Mouse (Mus musculus) embryonic facial prominence, embryonic 10.5 days (tissue): Measurements from ENCODE around the gene Mcf2l. TPM values are rescaled to one million over a fixed set of nuclear protein-coding genes. Genes with fewer than 3 reads are reported as not detected.

Experiments used
- DNase-seq: peaks from one replicate; pipeline ENCODE4 v3.0.0-alpha.2; 2017; ENCODE audit warnings: low spot score
- H3K27ac ChIP-seq: fragments of 300-500 bp; sonication (generic); replicated peaks from 2 replicates; pipeline ENCODE4 v1.5.1; 2016; ENCODE audit warnings: mild to moderate bottlenecking
- H3K27me3 ChIP-seq: fragments of 300-500 bp; sonication (generic); replicated peaks from 2 replicates; pipeline ENCODE4 v1.6.1; 2016; ENCODE audit warnings: low read depth, mild to moderate bottlenecking; ENCODE audit not compliant: poor library complexity, severe bottlenecking
- H3K36me3 ChIP-seq: fragments of 300-500 bp; sonication (generic); replicated peaks from 2 replicates; pipeline ENCODE4 v1.6.1; 2016; ENCODE audit warnings: mild to moderate bottlenecking, moderate library complexity
- H3K4me1 ChIP-seq: fragments of 300-500 bp; sonication (generic); 2 replicates; pipeline ENCODE4 v1.6.1; 2016
- H3K4me3 ChIP-seq: fragments of 300-500 bp; sonication (generic); 2 replicates; pipeline ENCODE4 v1.5.1; 2016; ENCODE audit warnings: mild to moderate bottlenecking, moderate library complexity
- H3K9me3 ChIP-seq: fragments of 300-500 bp; sonication (generic); 2 replicates; pipeline ENCODE4 v1.6.1; 2016; ENCODE audit warnings: mild to moderate bottlenecking
- WGBS: fragments of 180-500 bp; shearing (Covaris S2); methylation state at CpG from one replicate; pipeline ENCODE4 v1.1.7; 2016; 5-methylcytosine and 5-hydroxymethylcytosine counted together
- polyA plus RNA-seq: library from polyadenylated mRNA; unstranded; fragments of >200 nt; fragmentation: Nextera tagmentation; extraction: Ambion mirVana; gene quantifications from 2 replicates; pipeline ENCODE4 v1.2.1, GENCODE M21; 2016

Mcf2l gene
- polyA plus RNA-seq, 1 experiment from 2014 or later: 17.4 TPM

- 88% methylated on average over 10 of the region's 10 CpGs for WGBS
- no peaks in the 10 kb centered on the region for H3K27me3 ChIP-seq
- no peak for DNase-seq
- H3K4me3 ChIP-seq: no peak overlapping the region
- H3K4me1 ChIP-seq: peaks cover 28% of the 10 kb centered on the region
- no peak overlapping the region for H3K27ac ChIP-seq
- 0 out of 2 replicates have a peak, but pooled peaks cover 3% of the 10 kb centered on the region for H3K36me3 ChIP-seq
- H3K9me3 ChIP-seq: no peaks in the 10 kb centered on the region
Measured at GRCm38 (mm10) chr8:12991411-12991810, 117.8 kb downstream of the Mcf2l start.

- Histone ChIP-seq H3K9me3 (no peaks in the 10 kb centered on the region), H3K27ac (no peak overlapping the region), H3K4me3 (no peak overlapping the region), H3K36me3 (peaks cover 16% of the 10 kb centered on the region), H3K4me1 (peaks cover 47% of the 10 kb centered on the region), H3K27me3 (no peaks in the 10 kb centered on the region)
- no peak for DNase-seq
- WGBS: 74% methylated on average over 5 of the region's 5 CpGs
Measured at GRCm38 (mm10) chr8:12994468-12994867, 120.9 kb downstream of the Mcf2l start.

- peaks cover 25% of the 10 kb centered on the region for H3K36me3 ChIP-seq
- DNase-seq: no peak
- peaks cover 47% of the 10 kb centered on the region for H3K4me1 ChIP-seq
- H3K27ac ChIP-seq: no peak overlapping the region; the same call in 1 of the 2 replicates
- H3K4me3 ChIP-seq: no peak overlapping the region
- WGBS: 83% methylated on average over 5 of the region's 5 CpGs
- H3K27me3 ChIP-seq: no peaks in the 10 kb centered on the region
- H3K9me3 ChIP-seq: no peaks in the 10 kb centered on the region
Measured at GRCm38 (mm10) chr8:12995481-12995880, 121.9 kb downstream of the Mcf2l start.

- peak; percentile 46 for DNase-seq
- Histone ChIP-seq H3K4me1 (peaks cover 44% of the 10 kb centered on the region), H3K36me3 (peaks cover 38% of the 10 kb centered on the region), H3K9me3 (no peaks in the 10 kb centered on the region), H3K4me3 (no peak overlapping the region), H3K27me3 (no peaks in the 10 kb centered on the region), H3K27ac (peak overlapping the region; percentile 68)
- WGBS: 51% methylated on average over 8 of the region's 8 CpGs
Measured at GRCm38 (mm10) chr8:12996831-12997275, 123.2 kb downstream of the Mcf2l start.

GRCm38 (mm10) chr8:12998331-12998730 is 124.7 kb downstream of the Mcf2l start:
- DNase-seq: no peak
- 83% methylated on average over 8 of the region's 8 CpGs for WGBS
- H3K36me3 ChIP-seq: peaks cover 53% of the 10 kb centered on the region
- H3K27me3 ChIP-seq: no peaks in the 10 kb centered on the region
- no peaks in the 10 kb centered on the region for H3K9me3 ChIP-seq
- no peak overlapping the region for H3K4me3 ChIP-seq
- peaks cover 38% of the 10 kb centered on the region for H3K4me1 ChIP-seq
- H3K27ac ChIP-seq: no peak overlapping the region

GRCm38 (mm10) chr8:12999793-13000192 is 126.2 kb downstream of the Mcf2l start:
- peaks cover 64% of the 10 kb centered on the region for H3K36me3 ChIP-seq
- 87% methylated on average over 9 of the region's 9 CpGs for WGBS
- DNase-seq: no peak
- no peaks in the 10 kb centered on the region for H3K27me3 ChIP-seq
- no peak overlapping the region for H3K27ac ChIP-seq
- H3K9me3 ChIP-seq: no peaks in the 10 kb centered on the region
- peaks cover 32% of the 10 kb centered on the region for H3K4me1 ChIP-seq
- H3K4me3 ChIP-seq: no peak overlapping the region

GRCm38 (mm10) chr8:13007458-13007857 is 133.9 kb downstream of the Mcf2l start:
- Histone ChIP-seq H3K36me3 (peaks cover 90% of the 10 kb centered on the region), H3K4me1 (no peaks in the 10 kb centered on the region; the same call in 1 of the 2 replicates), H3K27ac (no peak overlapping the region), H3K27me3 (no peaks in the 10 kb centered on the region), H3K9me3 (peaks cover 8% of the 10 kb centered on the region; the same call in 1 of the 2 replicates), H3K4me3 (no peak overlapping the region)
- DNase-seq: no peak
- WGBS: 71% methylated on average over 4 of the region's 4 CpGs

GRCm38 (mm10) chr8:13010313-13010712 is 136.7 kb downstream of the Mcf2l start:
- H3K4me3 ChIP-seq: no peak overlapping the region
- no peaks in the 10 kb centered on the region for H3K27me3 ChIP-seq
- H3K9me3 ChIP-seq: peaks cover 8% of the 10 kb centered on the region; the same call in 1 of the 2 replicates
- DNase-seq: no peak
- no peak overlapping the region for H3K27ac ChIP-seq
- H3K36me3 ChIP-seq: peaks cover 90% of the 10 kb centered on the region
- 68% methylated on average over 4 of the region's 4 CpGs for WGBS
- no peaks in the 10 kb centered on the region; the same call in 1 of the 2 replicates for H3K4me1 ChIP-seq

GRCm38 (mm10) chr8:13019560-13019959 is 146.0 kb downstream of the Mcf2l start:
- H3K27ac ChIP-seq: no peak overlapping the region
- no peak overlapping the region for H3K4me3 ChIP-seq
- H3K36me3 ChIP-seq: peaks cover 24% of the 10 kb centered on the region
- no peaks in the 10 kb centered on the region for H3K9me3 ChIP-seq
- DNase-seq: no peak
- no peaks in the 10 kb centered on the region for H3K27me3 ChIP-seq
- 60% methylated on average over 4 of the region's 4 CpGs for WGBS
- H3K4me1 ChIP-seq: no peaks in the 10 kb centered on the region

GRCm38 (mm10) chr8:13021830-13022229 is 148.2 kb downstream of the Mcf2l start:
- Histone ChIP-seq H3K36me3 (peaks cover 13% of the 10 kb centered on the region), H3K4me3 (no peak overlapping the region), H3K4me1 (peaks cover 14% of the 10 kb centered on the region), H3K9me3 (no peaks in the 10 kb centered on the region), H3K27ac (no peak overlapping the region), H3K27me3 (no peaks in the 10 kb centered on the region)
- 94% methylated on average over 8 of the region's 8 CpGs for whole genome bisulfite sequencing
- DNase-seq: no peak

- no peaks in the 10 kb centered on the region for H3K36me3 ChIP-seq
- no peak within 1 kb of the TSS for H3K4me3 ChIP-seq
- H3K27ac ChIP-seq: no peak within 1 kb of the TSS
- 65% methylated on average over 10 of the region's 10 CpGs for WGBS
- H3K9me3 ChIP-seq: no peaks in the 10 kb centered on the region
- peaks cover 17% of the 10 kb centered on the region for H3K4me1 ChIP-seq
- DNase-seq: peak; percentile 32
- no peaks in the 10 kb centered on the region for H3K27me3 ChIP-seq
Measured at GRCm38 (mm10) chr8:13025487-13026224, 152.1 kb downstream of the Mcf2l start, which contains the start of gene F7. Gene F7 (plus strand): TSS chr8:13026034.

- H3K4me3 ChIP-seq: no peak overlapping the region
- H3K4me1 ChIP-seq: peaks cover 17% of the 10 kb centered on the region
- WGBS: 88% methylated on average over 5 of the region's 5 CpGs
- H3K27me3 ChIP-seq: no peaks in the 10 kb centered on the region
- H3K27ac ChIP-seq: no peak overlapping the region
- no peaks in the 10 kb centered on the region for H3K36me3 ChIP-seq
- no peak for DNase-seq
- H3K9me3 ChIP-seq: no peaks in the 10 kb centered on the region
Measured at GRCm38 (mm10) chr8:13027615-13028014, 154.0 kb downstream of the Mcf2l start.

- Histone ChIP-seq H3K4me1 (peaks cover 17% of the 10 kb centered on the region), H3K27ac (no peak overlapping the region), H3K27me3 (no peaks in the 10 kb centered on the region), H3K4me3 (no peak overlapping the region), H3K9me3 (no peaks in the 10 kb centered on the region), H3K36me3 (no peaks in the 10 kb centered on the region)
- WGBS: 70% methylated on average over 5 of the region's 5 CpGs
- DNase-seq: no peak
Measured at GRCm38 (mm10) chr8:13028482-13028881, 154.9 kb downstream of the Mcf2l start.
